Mouse (Mus musculus): ENCODE data around the gene Wdr83.
"Not testable (repeated sequence)": the region's sequence is repeated elsewhere in the genome, so short reads cannot be mapped to it uniquely, and the experiment has no call there.

Gene Wdr83

DNA sequence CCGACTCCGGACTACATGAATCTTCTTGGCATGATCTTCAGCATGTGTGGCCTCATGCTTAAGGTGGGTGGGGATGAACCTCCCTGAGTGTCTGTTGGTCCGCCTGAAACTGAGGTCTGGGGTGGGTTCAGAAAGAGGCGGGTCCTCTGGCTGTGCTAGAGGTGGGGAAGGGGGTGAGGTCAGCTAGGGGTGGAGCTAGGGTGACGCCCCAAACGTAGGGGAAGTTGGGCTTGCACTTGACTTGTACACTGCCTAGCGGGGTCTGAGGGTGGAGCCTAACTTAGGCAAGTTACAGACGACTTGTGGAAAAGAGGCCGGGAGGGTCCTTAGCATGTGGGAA, at the start of gene Wdr83:
Gene Wdr83 (minus strand): TSS at position 91 of the 340 bp plus-strand sequence.
- no peak for DNase-seq (ENCODE audit: inconsistent age in 2 of 2, low spot score in 1 of 2)

DNA sequence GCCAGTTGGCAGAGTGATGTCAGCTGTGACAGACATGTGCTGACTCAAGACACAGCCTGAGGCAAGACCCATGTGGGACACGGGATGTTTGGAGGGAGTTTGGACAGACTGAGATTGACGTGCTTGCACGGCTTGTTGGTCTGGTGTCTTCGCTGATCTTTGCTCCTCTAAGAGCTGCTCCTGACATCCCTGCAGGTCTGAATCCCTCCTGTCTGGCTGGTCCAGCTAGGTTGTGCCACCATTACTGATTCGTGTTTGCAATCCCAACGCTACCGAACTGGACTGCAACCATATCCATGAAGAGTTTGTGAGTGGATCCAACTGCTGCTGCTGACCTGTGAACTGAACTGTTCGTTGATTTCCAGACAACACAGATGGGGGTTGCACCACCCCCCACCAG, 42.6 kb upstream of the Wdr83 start:
- DNase-seq (ENCODE audit: inconsistent age in 2 of 2, low spot score in 1 of 2) = no peak

DNA sequence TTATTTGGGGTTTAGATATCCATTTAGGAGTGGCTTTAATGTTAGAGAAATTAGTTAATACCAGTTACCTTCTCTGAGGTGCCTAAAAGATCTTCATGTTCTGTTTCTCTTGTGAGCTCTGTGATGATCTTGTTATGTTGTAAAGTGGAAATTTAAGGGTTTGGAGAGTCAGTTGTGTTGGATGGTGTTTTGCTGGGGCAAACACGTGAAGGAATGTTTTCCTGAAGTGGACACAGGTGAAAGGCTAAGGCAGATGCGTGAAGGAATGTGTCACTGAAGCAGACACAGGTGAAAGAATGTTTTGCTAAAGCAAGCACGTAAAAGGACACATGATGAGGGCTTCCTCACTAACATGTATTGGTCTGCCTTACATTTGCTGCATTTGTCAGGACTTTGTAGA, 41.9 kb upstream of the Wdr83 start, which contains the start of gene Zfp791:
Gene Zfp791 (minus strand): TSS at position 101 of the 400 bp plus-strand sequence.
- DNase-seq (ENCODE audit: inconsistent age in 2 of 2, low spot score in 1 of 2) = no peak

DNA sequence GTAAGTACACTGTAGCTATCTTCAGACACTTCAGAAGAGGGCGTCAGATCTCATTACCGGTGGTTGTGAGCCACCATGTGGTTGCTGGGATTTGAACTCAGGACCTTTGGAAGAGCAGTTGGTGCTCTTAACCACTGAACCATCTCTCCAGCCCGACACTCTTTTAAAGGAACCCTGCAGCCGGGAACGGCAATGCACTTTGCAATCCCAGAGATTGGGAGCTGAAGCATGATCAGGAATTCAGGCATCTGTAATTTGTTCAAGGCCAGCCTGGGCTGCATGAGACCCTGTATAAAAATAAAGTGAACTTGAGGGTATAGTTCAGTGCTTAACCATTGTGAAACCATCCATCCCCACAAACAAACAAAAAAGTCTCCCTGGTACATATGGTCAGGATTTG, 39.1 kb upstream of the Wdr83 start:
- not testable (repeated sequence) for DNase-seq (ENCODE audit: inconsistent age in 2 of 2, low spot score in 1 of 2)

DNA sequence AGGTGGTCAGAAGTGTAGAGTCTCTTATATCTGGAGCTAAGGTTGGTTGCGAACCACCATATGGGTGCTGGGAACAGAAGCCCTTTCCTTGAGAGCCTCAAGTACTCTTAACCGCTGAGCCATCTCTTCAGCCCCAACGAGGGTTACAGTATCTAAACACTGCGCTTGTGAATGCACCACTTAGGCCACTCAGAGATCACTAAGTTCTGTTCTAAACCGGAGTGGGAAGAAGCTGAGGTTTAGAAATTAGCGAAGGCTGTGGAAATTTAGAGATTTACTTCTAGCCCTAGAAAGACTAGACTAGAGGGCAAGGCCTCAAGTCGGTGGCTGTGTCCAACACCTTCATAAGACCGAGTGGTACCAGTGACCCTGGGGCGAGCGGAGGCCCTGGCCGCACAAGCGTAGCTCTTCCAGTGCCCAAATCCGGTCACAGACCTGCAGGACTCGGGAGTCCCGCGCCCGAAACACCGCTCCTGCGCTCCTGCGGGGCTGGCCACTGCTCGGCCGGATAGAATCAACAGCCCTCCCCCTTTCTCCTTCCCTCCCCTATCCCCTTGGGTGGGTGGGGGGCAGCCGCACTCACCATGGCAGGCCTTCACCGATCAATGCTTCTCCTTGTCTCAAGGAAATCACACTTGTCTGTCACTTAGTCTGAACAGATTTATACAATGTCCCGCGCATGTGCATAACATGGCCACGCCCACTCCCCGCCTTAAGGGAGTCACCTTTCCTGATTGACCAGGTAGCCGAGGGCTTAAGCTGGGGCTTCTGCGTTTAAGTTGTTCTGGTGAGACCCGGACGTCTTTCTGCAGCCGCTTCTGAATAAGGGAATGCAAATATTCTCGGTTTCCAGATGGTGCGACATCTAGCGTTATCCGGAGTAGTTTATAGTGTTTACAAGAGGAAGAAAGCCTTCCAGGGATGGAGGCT, 38.2 kb upstream of the Wdr83 start:
- peak; percentile 79 to 95 for DNase-seq (ENCODE audit: inconsistent age in 2 of 2, low spot score in 1 of 2)

DNA sequence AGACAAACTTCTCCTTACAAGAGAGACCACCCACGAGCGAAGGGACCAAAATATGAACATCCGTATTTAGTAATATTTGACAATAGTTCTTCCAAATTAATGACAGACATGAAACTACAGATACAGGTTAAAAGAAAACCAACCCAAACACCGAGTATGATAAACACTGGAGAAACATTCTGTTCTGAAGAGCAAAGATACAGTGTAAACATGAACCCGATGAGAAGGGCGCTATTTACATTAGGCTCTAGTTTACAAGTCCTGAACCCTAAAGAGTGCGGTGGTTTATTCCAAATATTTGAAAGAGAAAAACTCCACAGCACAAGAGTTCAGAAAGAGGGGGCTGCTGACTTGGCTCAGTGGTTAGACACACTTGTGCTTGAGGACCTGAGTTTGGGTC, 35.9 kb upstream of the Wdr83 start:
- no peak for DNase-seq (ENCODE audit: inconsistent age in 2 of 2, low spot score in 1 of 2)

DNA sequence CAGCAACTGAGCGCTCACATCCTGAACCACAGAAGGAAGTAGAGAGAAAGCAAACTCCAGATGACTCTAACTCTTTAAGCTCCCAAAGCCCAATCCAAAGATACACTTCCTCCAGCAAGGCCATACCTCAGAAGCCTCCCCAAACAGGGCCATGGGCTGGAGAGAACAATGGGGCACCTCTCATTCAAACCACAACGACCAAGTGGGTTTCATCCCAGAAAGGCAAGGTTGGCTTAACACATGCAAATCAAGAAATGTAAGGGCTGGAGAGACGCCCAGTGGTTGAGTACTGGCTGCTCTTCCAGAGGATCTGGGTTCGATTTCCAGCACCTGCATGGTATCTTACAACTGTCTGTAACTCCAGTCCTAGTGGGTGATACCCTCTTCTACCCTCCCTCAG, 34.4 kb upstream of the Wdr83 start:
- DNase-seq (ENCODE audit: inconsistent age in 2 of 2, low spot score in 1 of 2) = no peak

DNA sequence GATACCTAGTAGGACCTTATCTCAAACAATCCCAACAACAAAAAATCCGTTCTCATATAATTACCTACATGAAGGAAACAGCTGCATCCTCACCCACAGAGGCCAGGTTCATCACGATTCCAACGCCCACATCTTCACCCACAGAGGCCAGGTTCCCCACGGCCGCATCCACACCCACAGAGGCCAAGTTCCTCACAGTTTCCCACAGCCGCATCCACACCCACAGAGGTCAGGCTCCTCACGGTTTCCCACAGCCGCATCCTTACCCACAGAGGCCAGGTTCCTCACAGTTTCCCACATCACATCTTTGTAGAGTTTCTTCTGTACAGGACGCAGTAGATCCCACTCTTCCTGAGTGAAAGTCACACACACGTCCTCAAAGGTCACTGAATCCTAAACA, 32.1 kb upstream of the Wdr83 start:
- no peak for DNase-seq (ENCODE audit: inconsistent age in 2 of 2, low spot score in 1 of 2)

DNA sequence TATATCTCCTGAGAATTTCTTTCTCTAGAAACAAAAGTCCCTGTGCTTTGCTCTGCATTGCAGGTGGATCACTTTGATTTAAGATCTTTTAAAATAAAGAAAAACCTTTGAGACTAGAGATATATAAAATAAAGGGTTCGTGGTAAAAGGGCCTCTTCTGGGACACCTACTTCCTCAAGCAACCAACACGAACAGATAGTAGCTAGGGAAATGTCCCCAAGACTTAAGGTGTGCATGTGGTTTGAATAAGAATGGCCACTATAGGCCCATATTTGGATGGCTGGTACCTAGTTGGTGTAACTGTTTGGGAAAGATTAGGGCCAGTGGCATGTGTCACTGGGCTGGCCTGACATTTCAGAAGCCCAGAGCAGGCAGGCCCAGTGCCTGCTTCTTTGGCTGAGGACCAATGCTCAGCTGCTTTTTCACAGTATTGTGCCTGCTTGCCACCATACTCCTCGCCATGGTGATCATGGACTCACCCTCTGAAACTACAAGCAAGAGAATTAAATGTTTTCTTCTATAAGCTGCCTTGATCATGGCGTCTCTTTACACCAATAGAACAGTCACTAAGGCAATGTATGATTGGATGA, 19.1 kb upstream of the Wdr83 start:
- no peak for DNase-seq (ENCODE audit: inconsistent age in 2 of 2, low spot score in 1 of 2)

DNA sequence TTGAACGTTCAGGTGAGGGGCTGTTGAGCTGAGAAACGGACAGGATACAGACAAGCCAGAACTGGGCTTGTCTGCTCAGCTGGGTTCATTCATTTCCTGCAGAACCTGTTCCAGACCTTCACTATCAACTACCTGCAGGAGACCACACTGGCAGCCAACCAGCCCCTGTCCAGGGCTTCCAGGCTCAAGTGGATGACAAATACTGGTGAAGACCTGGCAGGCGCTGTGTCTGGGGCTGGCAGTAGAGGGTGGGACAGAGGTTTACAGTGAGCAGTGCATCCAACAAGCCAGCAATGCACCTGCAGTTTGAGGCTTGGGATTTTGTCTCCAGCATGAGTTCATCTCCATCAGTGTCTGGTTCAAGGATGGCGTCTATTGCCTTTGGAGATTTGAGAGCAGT, 15.7 kb upstream of the Wdr83 start:
- no peak for DNase-seq (ENCODE audit: inconsistent age in 2 of 2, low spot score in 1 of 2)

DNA sequence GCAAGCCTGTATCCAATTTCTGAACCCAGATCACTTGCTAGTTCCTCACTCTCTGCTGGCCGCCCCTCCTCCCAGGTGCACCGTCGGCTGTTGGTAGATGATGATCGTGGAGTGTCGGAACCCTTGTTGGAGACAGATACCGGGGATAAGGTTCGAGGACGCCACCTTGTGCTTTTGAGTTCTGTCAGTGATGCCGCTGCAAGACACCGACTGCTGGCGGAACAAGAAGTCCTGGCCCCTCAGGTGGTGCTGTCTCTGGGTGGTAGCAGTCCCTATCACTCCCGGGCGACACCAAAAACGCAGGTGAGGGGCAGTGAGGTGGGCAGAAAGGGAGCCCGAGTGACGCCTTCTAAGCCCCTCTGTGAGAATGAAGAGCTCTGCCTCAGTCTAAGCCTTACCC, 15.1 kb upstream of the Wdr83 start:
- DNase-seq (ENCODE audit: inconsistent age in 2 of 2, low spot score in 1 of 2) = no peak

DNA sequence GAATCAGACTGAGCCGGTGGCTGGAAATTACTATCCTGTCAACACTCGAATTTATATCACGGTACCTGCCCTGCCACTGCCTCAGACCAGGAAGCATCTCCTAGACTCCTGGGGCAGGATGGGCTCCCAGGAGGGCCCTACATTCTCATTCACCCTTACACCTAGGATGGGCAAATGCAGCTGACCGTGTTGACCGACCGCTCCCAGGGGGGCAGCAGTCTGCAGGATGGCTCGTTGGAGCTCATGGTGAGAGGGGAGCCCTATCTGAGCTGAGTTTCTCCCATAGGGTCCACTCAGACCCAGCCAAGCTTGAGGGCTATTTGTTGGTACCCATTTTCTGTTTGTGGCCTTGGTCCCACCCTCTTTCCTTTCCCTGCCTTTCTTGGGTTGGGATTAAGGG, 14.5 kb upstream of the Wdr83 start:
- DNase-seq (ENCODE audit: inconsistent age in 2 of 2, low spot score in 1 of 2) = no peak

DNA sequence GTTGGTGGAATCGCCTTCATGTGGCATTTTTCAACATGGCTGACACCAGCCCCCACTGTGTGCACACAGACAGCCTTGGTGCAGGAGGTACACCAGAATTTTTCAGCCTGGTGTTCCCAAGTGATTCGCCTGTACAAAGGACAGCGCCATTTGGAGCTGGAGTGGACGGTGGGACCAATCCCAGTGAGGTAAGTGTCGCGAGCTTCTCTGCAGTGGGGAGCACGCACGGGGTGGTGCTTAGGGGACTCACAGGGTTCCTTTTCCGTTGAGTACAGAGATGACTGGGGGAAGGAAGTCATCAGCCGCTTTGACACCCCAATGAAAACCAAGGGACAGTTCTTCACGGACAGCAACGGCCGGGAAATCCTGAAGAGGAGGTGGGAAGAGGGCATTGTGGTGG, 13.9 kb upstream of the Wdr83 start:
- DNase-seq (ENCODE audit: inconsistent age in 2 of 2, low spot score in 1 of 2) = no peak

DNA sequence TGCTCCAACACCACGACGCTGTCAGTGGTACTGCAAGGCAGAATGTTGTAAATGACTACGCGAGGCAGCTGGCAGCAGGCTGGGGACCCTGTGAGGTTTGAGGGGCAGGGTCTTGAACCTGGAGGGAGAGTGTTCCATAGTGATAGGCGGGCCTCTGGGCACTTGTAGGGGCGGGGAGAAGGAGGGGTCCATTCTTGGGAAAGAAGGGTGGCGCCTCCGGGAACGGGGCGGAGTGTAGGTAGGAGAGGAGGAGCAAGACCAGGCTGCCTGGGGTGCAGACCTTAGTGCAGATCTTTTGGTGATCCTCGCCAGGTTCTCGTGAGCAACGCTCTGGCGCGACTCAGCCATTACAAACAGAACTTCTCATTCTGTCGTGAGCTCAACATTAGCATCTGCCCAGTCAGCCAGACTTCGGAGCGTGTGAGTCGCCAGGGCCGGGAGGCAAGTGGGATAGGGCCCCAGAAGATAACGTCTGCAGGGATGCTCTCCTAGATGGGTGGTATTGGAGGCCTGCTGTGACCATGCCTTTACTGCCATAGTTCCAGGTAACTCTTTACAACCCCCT, 10.5 kb upstream of the Wdr83 start:
- DNase-seq (ENCODE audit: inconsistent age in 2 of 2, low spot score in 1 of 2) = peak in 1 of 2 experiments; percentile 21

DNA sequence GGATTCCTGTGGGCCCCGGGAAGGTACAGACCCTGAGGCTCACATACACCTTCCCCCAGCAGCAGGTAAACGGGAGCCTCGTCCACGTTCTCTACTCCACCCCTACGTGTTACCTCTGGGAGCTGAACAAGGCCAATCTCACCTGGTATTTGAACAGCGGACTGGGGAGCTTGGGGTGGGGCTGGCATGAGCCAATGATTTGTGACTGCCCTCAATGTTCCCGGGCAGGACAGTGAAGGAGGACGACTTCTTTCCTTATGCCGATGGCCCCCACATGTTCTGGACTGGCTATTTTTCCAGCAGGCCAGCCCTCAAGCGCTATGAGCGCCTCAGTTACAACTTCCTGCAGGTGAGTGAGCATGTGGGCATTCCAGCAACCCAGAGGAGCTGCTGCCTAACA, 9.8 kb upstream of the Wdr83 start:
- no peak for DNase-seq (ENCODE audit: inconsistent age in 2 of 2, low spot score in 1 of 2)

DNA sequence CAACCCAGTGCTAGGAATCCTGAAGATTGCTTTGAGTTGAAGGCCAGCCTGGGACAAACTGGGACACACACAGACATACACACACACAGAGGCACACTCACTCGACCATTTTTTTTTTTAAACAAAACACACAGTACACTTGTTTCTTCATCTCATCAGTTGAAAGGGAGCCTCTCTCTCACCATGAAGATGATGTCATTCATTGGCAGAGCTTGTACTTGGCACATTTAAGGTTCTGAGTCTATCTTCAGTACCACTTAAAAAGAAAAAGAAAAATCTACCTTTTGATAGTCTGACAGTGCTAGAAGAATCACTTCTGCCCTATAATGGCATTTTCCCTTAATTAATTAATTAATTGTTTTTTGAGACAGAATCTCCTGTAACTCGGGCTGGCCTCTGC, 7.7 kb upstream of the Wdr83 start:
- DNase-seq (ENCODE audit: inconsistent age in 2 of 2, low spot score in 1 of 2) = no peak

DNA sequence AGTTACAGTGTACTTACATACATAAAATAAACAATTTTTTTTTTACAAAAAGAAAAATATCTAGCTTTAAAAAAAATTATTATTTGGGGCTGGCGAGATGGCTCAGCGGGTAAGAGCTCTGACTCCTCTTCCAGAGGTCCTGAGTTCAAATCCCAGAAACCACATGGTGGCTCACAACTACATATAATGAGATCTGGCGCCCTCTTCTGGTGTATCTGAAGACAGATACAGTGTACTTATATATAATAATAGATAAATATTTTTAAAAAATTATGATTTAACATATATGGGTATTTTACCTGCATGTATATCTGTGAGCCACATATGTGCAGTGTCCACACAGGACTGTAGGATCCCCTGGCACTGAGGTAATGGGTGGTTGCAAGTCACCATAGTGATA, 5.1 kb upstream of the Wdr83 start:
- peak in 1 of 2 experiments; percentile 44 for DNase-seq (ENCODE audit: inconsistent age in 2 of 2, low spot score in 1 of 2)

DNA sequence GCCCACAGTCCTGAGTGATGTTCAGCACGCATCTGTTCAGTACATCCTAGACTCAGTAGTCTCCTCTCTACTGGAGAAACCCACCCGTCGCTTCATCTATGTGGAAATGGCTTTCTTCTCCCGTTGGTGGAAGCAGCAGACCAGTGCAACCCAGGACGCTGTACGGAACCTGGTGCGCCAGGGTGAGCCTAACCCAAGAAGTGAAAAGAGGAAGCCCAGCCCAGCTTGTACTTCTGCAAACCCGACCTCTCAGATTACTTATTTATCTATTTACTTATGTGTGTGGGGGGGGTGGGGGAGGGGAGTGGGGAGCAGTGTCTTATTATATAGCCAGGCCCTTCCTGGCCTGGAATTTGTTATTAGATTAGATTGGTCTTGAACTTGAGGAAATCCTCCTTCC, 3.5 kb upstream of the Wdr83 start:
- peak in 1 of 2 experiments; percentile 37 for DNase-seq (ENCODE audit: inconsistent age in 2 of 2, low spot score in 1 of 2)

DNA sequence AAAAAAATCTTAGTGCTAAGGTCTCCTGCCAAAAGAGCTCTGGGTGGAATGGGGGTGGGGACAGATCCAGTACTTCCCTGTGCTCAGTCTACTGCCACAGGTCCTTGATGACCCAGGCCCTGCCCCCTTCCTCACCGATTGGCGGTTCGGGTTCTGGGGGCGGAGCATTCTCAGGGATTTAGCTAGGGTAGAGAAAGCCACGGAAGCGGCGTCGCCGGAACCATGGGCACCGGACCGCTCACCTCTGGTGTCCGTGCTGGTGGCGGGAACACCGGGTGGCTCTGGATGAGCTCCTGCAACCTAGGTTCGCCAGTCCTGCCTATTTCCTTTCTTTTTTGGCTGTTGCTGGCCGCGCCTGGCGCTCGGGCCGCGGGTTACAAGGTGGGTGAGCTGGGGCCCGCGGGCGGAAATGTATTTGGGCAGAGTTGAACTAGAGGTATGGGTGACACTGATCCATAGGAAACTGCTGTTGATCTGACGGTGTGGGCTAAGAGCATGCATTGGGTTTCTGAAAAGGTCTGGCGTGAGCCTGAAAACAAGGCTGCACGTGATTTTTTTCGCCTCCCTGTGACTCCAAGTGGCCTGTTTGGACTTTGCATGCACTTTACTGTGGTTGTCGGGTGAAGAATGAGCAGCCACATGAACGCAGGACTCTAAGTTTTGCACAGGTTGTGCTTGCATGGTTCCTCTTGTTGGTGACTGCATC, 2.2 kb upstream of the Wdr83 start, which contains the start of gene Man2b1:
Gene Man2b1 (plus strand): TSS at position 163 of the 706 bp plus-strand sequence.
- DNase-seq (ENCODE audit: inconsistent age in 2 of 2, low spot score in 1 of 2) = peak; percentile 93 to 97

DNA sequence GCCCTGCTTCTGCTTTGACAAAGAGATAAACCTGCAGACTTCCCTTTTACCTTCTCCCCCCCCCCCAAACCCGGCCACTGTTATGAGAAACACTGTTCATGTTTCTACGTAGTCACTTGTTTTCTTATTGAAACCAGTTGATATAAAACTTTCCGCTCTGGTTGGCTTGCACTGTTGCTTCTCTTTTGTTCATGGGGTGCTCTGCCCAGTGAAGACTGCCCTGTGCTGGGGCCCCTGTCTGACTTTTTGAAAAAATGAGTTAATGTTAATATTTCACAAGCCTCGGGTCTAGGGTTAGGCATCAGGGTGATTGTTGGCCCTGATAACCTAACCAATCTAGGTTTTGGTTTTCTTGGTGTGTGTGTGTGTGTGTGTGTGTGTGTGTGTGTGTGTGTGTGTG, 1.1 kb upstream of the Wdr83 start:
- not testable (repeated sequence) for DNase-seq (ENCODE audit: inconsistent age in 2 of 2, low spot score in 1 of 2)

DNA sequence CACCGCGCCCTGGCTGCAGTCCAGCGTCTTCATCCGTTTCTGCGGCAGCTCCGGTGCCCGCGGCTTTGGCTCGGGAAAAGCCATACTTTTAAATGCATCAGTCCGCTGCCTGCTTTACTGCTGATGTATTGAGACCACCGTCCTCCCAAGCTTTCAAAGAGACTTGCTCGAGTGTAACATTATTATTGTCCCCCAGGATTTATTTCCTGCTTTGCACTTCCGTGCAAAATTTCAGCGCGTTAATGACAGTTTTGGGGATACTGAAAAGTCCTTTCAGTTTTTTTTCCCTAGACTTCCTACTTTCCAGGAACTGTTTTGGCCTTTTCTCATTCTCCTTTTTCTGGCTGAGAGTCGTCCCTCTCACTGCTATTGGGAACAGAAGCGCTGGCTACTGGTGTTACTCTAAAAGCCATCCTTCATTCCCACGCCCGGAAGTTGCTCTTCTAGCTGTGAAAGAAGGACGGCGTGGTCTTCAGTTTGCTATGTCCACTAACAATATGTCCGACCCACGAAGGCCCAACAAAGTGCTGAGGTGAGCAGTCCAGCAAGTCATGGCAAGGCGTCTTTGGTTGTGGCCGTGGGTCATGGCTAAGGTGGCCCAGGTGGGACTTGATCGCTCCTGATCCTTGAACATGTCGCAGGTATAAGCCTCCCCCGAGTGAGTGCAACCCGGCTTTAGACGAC, 432 bp downstream of the Wdr83 start, which contains the start of gene Wdr83os:
Gene Wdr83os (plus strand): TSS at position 209 of the 684 bp plus-strand sequence.
- DNase-seq (ENCODE audit: inconsistent age in 2 of 2, low spot score in 1 of 2) = peak; percentile 63 to 89
